Mouse (Mus musculus) cerebellum, adult 8-10 months (tissue): ENCODE measurements at regions not wholly inside any gene's neighbourhood (a gene's known extent, or its start where the extent isn't known, plus 50 kb on each side); places are given as distances from the start of the nearest gene placed in this dataset.

ENCODE experiments used
- DNase-seq: peaks from one replicate; pipeline ENCODE4 v3.0.0; 2022

DNA sequence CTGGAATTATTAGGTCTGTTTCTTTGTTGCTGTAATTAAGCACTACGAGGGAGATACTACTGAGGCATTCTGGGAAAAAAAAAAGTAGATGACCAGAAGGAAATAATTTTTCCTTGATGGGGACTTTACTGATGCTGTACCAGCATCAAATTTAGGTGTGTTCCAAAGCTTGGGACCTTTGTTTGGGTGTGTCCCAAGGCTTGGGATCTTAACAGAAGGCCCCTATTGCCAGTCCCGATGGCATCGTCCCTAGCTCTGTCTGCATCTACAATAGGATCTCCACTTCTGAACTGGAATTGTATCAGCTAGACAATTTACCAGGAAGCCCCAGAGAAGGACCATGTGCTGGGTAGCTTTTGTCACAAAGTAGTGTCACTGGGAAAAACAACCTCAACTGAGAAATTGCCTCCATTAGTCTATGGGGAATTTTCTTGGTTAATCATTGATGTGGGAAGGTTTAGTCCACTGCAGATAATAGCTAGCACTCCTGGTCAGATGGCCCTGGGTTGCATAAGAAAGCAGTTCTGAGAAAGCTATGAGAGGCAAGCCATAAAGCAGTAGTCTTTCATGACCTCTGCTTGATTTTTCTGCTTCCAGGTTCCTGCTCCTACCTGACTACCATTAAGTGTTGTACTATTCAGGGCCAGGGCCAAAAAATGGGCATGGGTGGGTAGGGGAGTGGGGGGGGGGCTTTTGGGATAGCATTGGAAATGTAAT lies 392.7 kb downstream of the Igsf11 start:
- DNase-seq = no peak

DNA sequence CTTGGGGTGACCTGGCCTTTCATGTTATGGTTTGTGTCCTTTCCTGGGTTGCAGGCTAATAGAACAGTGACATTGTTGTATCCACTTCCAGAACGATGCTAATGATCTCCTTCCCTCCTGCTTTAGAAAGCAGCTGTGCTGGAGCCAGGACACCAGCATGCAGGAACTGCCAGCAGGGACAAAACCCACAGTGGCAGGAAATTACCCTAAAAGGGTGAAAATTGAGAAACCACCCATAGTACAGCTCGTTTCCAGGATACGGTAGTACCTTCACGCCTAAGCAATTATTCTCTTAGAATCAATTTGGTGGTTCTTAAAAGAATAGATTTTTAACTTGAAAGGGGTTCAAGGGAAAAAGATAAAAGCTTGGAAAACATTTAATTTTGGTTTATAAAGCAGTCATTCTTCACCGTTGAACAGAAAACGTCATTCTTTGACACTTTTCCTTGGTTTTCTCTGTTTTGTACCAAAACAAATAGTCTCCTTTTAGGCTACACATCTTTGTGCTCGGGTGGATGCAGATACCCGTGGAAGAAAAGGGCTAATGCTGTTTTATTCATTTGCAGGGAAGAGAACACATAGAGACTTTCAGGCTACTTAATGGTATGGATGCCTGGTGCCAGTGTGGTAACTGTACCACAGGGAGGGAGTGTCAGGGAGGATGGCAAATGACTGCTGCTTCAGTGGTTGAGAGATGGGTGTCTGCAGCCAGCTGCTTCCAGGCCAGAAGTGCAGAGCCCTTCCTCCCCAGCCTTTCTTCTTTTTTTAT lies 394.5 kb downstream of the Igsf11 start:
- DNase-seq = no peak

DNA sequence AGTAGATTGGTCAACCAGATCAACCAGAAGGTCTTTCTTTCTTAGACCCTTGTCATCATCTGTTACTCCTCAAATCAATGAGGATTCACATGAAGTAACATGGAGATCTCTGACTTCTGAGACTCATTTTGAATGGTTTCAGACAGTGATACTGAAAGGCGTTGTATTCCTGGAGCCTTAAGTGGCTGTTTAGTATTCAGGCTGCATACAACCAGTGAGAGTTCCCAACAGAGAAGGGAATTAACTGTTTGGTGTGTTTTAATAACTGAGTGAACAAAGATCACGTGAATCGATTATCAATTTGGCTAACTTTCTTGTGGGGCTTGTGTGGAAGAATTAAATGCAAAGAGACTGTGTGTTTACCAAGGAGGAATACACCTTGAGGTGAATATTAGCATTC lies 406.4 kb downstream of the Igsf11 start:
- no peak for DNase-seq

DNA sequence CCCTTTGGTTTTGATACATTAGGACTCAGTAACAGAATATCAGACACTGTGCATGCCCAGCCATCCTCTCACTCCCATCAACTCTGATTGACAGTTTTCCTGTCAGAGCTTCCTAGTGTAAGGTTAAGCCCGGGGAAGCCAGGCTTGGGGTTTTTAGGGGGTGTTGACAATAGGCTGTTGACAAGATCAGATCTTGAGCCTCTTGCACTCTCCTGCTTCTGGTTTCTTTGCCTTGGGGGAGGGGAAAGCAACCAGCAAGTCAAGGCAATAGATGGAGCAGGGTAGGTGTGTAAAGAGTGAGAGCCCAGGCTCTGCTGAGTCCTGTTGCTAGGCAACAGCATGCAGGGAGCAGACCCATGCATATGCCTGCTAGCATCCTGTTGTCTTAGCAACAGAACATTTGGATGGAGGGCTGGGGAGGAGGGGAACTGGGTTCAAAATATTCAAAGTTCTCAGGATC lies 410.5 kb downstream of the Igsf11 start:
- no peak for DNase-seq

DNA sequence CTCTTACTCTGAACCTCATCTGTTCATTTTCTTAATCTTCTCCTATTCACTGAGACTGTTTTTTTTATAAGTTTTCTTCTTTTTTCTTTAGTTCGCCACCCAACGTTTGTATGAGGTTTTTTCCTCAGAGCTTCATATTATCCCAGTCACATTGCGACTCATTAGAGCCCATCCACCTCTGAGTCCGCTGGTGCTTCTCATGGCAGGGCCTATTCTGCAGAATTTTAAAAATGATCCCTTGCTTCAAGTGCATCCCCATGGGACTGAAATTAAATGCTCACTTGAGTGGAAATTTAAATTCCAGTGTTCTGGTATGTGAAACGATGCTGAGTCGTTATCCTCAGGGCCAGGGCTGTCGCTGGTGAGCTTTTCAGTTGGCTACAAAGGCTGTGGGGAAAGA lies 410.9 kb downstream of the Igsf11 start:
- DNase-seq = no peak

DNA sequence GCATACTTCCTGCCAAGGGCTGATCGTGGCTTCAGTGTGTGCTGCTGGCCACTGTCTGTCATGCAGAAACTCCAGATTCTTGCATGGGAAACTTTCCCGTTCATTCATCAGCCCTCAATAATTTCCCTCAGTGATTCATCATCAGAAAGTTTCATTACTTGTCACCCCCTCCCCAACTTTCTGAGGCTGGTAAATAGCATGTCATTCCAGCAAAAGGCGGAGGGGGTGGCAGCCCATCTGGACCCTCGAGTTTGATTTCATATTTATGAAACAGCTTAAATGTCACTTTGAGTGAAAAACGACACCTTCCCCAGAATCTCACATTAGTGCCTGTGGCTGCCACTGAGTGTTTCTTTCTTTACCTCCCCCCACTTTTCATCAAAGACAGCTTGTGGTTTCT lies 415.5 kb downstream of the Igsf11 start:
- no peak for DNase-seq

DNA sequence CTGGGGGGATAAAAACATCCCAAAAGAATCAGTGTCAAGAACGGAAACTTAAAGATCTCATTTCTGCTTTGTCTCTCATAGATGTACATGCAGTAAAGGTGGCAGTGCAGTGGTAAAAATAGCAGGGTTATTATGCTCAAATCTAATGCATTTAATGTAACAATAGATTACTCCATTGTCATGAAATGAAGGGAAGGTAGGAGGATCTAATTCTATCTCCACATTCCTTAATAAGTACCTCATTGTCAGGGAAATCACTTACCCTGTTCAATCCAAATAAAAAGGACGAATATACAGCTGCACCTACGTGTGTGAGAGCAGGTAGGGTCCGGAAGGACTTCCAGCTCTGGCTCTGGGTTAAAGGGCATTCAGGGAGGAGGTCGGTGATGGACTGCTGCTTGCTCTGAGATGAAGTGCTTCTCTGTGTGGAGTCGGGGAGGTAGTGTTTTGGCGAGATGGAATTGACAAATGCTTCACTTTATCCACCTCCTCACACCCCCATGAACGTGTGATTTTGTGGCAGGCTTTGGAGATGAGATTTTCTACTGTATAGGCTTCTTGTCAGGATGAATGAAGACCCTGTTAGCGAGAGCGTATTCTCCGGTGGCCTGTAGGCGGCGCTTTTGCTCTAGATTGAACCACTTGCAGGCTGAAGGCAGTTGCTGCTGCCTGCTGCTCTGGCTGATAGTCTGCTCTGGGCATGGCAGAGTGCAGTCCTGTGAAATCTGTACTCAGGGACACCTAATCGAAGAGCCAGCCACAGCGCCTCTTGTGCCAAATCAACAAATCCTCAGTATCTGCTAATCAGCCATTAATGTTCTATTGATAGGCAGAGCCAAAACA lies 424.5 kb downstream of the Igsf11 start:
- peak; percentile 25 for DNase-seq

DNA sequence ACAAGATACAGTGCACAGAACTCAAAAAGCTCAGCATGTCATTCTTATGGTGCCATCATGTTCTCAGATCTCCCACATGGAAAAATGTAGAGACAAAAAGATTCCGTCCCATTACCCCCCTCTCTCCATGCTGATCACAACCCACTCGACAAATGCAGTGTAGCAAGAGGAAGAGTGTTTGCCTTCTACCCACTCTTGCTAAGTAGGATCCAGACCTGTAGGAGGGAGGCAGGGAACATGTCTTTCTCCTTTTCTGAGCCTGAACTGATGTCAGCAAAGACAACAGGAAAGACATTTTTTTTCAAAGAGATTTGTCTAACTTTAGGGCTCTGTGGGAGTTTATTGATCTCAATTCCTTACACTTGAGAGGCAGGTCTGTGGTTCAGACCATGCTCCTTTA lies 433.2 kb downstream of the Igsf11 start:
- DNase-seq = no peak

DNA sequence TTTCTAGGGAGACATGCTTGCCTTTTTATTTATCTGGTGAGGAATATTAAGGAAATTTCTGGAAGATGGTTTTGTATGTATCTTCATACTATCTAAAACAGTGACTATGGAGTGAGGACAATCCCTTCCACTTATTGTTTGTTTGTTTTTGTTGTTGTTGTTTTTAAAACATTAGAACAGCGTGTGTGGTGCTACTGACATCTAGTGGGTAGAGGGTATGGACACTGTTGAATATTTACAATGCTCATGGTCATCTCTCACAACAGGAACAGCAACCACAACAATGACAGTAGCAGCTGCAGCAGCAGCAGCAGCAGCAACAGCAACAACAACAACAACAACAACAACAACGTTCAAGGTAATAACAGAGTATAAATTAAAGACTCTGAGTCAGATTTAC lies 471.2 kb downstream of the Igsf11 start:
- no peak for DNase-seq

DNA sequence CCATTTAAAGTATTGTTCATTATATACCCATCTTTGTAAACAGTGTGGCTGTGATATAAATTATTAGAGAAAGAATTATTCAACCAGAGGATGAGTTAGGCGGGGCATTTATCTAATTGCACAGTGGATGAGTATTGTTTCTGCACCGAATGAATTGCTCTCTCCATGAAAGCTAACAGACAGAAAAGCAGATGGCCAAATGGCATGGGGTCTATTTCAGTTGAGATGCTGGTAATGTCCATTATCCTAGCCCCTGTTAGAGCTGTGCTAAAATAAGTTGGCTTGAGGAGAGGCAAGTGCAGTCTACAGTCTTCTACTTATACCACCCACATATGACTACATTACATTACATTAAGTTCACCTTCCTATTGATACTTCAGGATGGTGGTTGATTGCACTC lies 475.8 kb downstream of the Igsf11 start:
- DNase-seq = no peak

DNA sequence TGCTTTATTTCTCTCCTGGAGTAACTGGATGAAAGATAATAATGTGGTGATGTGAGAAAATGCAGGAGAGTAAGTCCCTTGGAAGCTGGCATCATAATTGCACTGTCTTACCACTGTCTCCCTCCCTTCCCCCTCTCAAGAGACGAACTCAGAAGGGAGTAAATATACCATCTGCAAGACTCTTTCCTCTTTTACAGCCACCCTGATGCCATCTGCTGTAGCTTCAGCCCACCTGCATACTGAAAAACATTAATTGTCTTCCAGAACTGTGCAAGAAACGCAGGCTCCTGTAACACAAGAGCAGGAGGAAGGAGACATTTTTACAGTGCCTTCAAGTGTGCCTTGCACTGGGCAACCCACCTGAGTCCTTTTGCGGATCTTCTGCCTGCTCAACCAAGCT lies 482.1 kb downstream of the Igsf11 start:
- no peak for DNase-seq

DNA sequence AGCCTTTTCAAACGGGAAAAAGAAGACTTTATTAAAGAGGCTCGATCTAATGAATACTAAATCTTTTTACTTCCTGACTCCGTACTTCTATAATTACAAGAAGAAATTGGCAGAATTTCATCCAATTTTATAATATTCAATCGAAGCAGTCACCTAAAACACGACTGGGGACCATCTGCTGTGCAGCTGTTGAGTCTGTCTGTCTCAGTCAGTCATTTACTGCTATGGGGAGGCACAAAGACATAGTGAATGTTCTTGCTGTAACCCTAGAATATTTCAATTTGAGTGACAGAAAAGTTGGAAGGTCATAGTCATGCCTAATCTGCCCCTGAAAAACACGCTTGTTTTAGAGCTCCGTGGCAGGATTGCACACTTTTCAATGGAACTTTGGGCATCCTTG lies 487.5 kb downstream of the Igsf11 start:
- DNase-seq = no peak

DNA sequence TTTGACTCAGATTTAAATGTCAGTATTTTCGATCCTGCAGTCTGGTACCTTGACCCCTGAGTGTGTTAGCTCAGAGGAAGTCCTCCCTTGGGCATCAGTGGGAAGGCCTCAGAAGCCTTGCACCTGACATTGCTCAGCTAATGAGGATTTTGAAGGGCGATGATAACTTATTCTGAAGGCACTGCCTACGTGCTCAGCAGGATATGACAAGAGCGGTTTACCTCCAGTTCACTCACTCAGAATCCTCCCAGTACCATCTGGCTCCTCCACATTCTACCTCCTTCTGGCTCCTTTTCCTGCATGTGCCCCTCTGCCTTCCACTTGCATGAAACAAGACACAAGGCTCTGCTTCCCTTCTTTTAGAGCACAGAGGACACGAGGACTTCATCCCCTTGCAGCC lies 497.5 kb downstream of the Igsf11 start:
- no peak for DNase-seq

DNA sequence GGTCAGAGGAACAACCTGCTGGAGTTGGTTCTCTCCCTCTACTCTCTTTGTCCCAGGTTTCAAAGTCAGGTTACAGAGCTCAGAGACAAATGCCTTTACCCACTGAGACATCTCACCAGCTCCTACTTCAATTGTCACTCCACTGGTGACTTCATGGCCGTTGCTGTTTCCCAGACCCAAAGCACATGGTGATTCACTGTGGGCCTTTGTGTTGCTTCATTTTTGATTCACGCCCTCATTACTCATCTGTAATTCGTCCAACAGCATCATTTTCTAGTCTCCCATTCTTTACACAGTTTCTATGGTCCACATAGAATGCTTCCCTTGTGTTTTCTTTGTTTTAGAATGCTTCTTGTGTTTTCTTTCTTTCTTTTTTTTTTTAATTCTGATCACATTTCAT lies 498.2 kb downstream of the Igsf11 start:
- no peak for DNase-seq

DNA sequence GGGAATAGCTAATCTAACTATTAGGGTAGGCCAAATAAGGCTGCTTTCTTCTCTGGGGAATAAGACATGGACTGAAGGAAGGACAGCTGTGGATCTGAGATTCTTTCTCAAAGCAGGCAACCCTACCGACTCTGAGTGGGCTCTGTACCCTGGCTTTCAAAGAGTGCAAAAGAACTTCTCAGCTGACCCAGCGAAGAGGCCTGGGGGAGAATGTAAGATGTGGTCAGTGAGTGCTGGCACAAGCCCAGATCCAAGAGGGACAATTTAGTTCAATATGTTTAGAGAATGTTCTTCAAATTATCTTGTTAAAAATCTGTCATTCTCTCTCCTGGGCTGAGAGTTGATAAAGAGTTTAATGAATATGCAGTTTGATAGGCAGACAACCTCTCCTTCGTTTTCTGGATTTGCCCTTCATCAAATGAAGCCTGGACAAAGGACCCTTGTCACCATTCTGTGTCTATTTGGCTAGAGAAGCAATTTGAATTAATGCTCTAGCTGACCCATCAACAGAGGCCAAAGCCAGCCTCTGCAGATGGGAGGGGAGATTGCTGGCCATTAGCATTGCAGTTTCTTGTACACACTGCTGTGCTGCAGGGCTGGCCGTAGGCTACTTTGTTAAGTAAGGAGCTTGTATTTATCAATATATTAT lies 509.8 kb downstream of the Igsf11 start:
- peak; percentile 3 for DNase-seq

DNA sequence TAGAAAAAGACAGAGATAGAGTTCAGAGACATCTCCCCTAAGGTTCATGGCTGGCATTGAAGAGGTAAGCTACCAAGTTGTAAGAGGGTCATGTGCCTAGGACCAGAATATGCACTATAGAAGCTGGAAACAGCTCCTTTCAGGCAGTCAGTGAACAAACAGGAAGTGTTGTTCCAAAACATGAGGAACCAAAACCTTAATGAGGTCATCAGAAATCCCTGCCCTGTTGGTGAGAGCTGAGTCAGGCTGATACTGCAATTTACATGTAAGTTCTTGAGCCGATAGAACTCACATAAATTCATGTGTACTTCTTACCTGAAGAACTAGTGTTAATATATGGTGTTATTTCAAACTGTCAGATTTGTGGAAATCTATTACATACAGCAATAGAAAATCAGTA lies 539.1 kb downstream of the Igsf11 start:
- DNase-seq = no peak

DNA sequence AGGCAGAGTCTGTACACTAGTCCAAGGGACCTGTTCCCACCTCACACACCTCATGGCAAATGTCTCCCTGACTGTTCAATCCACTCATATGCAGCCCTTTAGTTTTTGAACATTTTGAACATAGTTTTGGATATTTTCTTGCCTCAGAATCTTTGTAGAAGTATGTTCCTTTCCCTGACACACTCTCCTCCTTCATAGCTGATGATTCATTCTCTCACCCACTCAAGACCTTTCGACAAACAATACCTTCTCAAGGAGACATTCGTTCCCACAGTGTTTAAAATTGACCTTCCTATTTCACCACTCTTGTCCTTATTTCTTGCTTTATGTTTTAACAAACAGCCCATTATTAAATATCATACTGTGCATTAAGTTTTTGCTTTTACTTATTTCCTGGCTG lies 538.4 kb upstream of the Lsamp start:
- no peak for DNase-seq

DNA sequence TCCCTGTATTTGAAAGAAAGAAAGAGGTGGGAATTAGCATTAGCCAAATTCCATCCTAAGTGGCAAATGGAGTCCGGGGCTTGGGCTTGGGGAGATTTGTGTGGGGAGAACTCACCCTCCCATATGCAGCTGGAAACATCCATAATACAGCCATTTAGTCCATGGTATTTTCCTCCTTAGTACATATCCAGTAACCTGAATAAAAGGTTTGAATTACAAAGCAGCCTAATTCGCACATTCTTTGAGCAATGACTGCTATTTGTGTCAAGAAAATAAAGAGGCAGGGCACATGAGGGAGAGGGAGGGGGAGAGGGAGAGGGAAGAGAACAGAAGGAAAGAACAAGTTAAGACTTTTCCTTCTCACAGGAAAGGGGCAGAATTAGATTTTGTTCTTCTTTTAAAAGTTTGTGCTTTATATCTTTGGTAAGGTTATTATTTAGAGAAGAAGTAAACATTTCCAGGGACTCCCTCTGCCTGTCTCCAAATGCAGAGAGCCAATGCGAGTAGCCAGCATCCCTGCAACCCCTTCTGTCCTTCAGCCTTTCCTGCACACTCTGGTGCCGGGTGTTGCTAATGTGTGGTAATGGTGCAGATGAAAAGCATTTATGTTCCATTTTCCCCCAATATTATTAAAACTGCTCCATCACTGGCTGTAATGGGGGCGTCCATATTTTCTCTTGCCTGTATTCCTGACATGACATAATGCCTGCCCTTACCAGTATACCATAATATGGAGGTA lies 530.6 kb upstream of the Lsamp start:
- no peak for DNase-seq
